Mouse (Mus musculus): ENCODE measurements around the gene Kcnq1. TPM values are rescaled to one million over a fixed set of nuclear protein-coding genes. Genes with fewer than 3 reads are reported as not detected.
A peak's percentile ranks its signal among the peaks of the same experiment; 100 is the strongest.

Gene Kcnq1
- polyA plus RNA-seq, 1 experiment from 2014 or later = 0.73 TPM

DNA sequence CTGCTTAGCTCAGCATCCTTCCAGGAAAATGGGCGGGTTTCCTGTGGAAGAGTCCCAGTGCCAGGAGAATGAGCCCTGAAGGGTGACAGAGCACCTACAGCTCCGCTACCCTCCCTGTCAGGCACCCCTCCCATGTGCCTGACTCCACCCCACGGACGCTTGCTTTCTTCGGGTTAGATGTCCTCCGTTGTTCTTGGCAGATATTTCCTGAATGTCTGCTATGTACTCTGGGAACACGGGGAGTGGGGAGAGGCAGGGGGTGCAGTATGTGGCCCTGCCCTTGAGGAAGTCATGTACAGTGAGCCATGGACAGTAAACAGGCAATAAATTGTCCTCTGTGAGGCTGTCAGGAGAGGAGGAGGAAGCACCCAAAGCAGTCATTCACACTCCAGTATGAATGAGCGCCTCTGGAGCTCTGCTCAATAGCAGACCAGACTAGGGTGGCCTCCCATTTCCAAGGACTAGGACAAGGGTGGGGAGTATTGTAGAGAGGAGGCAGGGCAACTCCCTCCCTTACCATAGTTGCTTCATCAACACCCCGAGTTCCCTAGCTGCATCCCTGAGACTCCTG lies 301.9 kb downstream of the Kcnq1 start:
- WGBS = 56% methylated on average over 9 of the region's 9 CpGs
- Histone ChIP-seq H3K27ac (peak overlapping the region; percentile 72), H3K27me3 (no peaks in the 10 kb centered on the region), H3K4me2 (replicated peaks) (no peak overlapping the region), H3K9ac (no peak overlapping the region), H3K9me3 (no peaks in the 10 kb centered on the region), H3K4me3 (no peak overlapping the region), H3K36me3 (no peaks in the 10 kb centered on the region), H3K4me1 (peaks cover 23% of the 10 kb centered on the region)
- ATAC-seq (ENCODE audit: insufficient number of reproducible peaks, insufficient read depth, low FRiP score, low TSS enrichment) = no peak; the same call in 1 of the 2 replicates

- Histone ChIP-seq H3K4me1 (peaks cover 23% of the 10 kb centered on the region), H3K9ac (no peak overlapping the region), H3K4me2 (replicated peaks) (no peak overlapping the region), H3K36me3 (no peaks in the 10 kb centered on the region), H3K4me3 (no peak overlapping the region), H3K27me3 (no peaks in the 10 kb centered on the region), H3K27ac (peak overlapping the region; percentile 72), H3K9me3 (no peaks in the 10 kb centered on the region)
- WGBS = 32% methylated on average over 13 of the region's 13 CpGs
- ATAC-seq (ENCODE audit: insufficient number of reproducible peaks, insufficient read depth, low FRiP score, low TSS enrichment) = peak; percentile 74; the same call in 1 of the 2 replicates
Observed at GRCm38 (mm10) chr7:143408615-143409021, 302.5 kb downstream of the Kcnq1 start.

DNA sequence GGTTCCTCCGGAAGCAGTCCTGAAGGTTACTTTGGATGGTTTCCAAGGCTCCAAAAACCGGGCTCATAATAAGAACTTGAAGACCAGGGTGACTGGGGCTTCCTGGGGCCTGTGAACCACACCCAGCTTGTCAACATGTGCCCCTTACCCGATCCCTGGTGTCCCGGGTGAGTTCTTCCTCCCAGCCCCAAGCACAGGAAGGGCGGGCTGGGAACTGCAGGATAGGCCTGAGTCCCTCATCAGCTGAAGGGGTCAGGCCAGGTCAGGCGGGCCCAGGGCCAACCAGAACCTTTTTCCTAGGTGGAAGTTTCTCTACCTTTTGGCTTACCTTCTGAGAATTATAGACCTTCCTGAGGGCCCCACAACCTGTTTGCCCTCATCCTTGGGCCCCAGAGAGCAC lies 306.4 kb downstream of the Kcnq1 start:
- WGBS = 71% methylated on average over 6 of the region's 6 CpGs
- no peak overlapping the region for H3K4me3 ChIP-seq
- no peak for ATAC-seq (ENCODE audit: insufficient number of reproducible peaks, insufficient read depth, low FRiP score, low TSS enrichment)
- H3K27ac ChIP-seq = no peak overlapping the region
- peaks cover 45% of the 10 kb centered on the region for H3K4me1 ChIP-seq
- no peaks in the 10 kb centered on the region for H3K36me3 ChIP-seq
- H3K27me3 ChIP-seq = no peaks in the 10 kb centered on the region
- H3K9ac ChIP-seq = no peak overlapping the region
- H3K4me2 ChIP-seq (replicated peaks) = no peak overlapping the region
- no peaks in the 10 kb centered on the region for H3K9me3 ChIP-seq

- no peak overlapping the region for H3K9ac ChIP-seq
- 12% methylated on average over 4 of the region's 4 CpGs for WGBS
- peaks cover 24% of the 10 kb centered on the region for H3K4me1 ChIP-seq
- no peak overlapping the region for H3K4me2 ChIP-seq (replicated peaks)
- ATAC-seq (ENCODE audit: insufficient number of reproducible peaks, insufficient read depth, low FRiP score, low TSS enrichment) = 0 out of 2 replicates have a peak, but pooled peaks have one; percentile 19
- H3K4me3 ChIP-seq = no peak overlapping the region
- no peaks in the 10 kb centered on the region for H3K9me3 ChIP-seq
- no peaks in the 10 kb centered on the region for H3K36me3 ChIP-seq
- peak overlapping the region; percentile 61 for H3K27ac ChIP-seq
- H3K27me3 ChIP-seq = no peaks in the 10 kb centered on the region; the same call in 1 of the 2 replicates
Observed at GRCm38 (mm10) chr7:143415070-143415469, 308.9 kb downstream of the Kcnq1 start.

- no peak overlapping the region for H3K4me3 ChIP-seq
- no peak overlapping the region for H3K4me2 ChIP-seq (replicated peaks)
- 46% methylated on average over 12 of the region's 12 CpGs for WGBS
- ATAC-seq (ENCODE audit: insufficient number of reproducible peaks, insufficient read depth, low FRiP score, low TSS enrichment) = no peak
- H3K9ac ChIP-seq = no peak overlapping the region
- H3K27me3 ChIP-seq = no peaks in the 10 kb centered on the region; the same call in 1 of the 2 replicates
- H3K27ac ChIP-seq = 0 out of 2 replicates have a peak overlapping the region, but pooled peaks have one; percentile 12
- no peaks in the 10 kb centered on the region for H3K36me3 ChIP-seq
- H3K9me3 ChIP-seq = no peaks in the 10 kb centered on the region
- peaks cover 24% of the 10 kb centered on the region for H3K4me1 ChIP-seq
Observed at GRCm38 (mm10) chr7:143416406-143416805, 310.2 kb downstream of the Kcnq1 start.

- Histone ChIP-seq H3K9ac (no peak overlapping the region), H3K4me1 (peaks cover 24% of the 10 kb centered on the region), H3K36me3 (no peaks in the 10 kb centered on the region), H3K27me3 (no peaks in the 10 kb centered on the region; the same call in 1 of the 2 replicates), H3K4me2 (replicated peaks) (no peak overlapping the region), H3K9me3 (no peaks in the 10 kb centered on the region), H3K27ac (no peak overlapping the region), H3K4me3 (no peak overlapping the region)
- 65% methylated on average over 5 of the region's 5 CpGs for WGBS
- ATAC-seq (ENCODE audit: insufficient number of reproducible peaks, insufficient read depth, low FRiP score, low TSS enrichment) = no peak
Observed at GRCm38 (mm10) chr7:143417875-143418274, 311.7 kb downstream of the Kcnq1 start.

DNA sequence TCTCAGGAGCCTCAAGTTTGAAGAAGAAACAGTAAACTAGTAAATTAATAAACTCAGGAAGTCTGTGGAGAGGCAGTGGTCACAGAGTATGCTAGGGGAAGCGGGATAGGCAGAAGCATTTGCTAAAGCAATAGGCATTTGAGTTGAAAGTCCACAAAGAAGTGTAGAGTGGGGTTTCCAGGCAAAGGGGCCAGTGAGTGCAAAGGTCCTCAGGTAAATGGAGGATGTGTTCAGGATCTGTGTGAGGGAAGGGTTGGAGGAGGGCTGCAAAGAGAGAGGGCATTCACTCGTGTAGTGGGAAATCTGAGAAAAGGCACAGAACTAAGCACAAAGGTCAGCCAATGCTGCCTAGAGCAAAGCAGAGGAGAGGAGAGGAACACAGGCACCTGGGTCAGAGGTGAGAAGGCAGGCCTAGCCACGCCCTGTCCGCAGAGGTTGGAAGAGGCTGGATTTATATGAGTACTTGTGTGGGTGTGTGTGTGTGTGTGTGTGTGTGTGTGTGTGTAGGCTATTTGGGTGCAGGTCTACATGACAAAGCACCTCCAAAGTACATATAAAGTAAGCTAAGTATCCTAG lies 313.5 kb downstream of the Kcnq1 start:
- no peaks in the 10 kb centered on the region; the same call in 1 of the 2 replicates for H3K27me3 ChIP-seq
- H3K4me1 ChIP-seq = peaks cover 21% of the 10 kb centered on the region
- H3K36me3 ChIP-seq = no peaks in the 10 kb centered on the region
- H3K9ac ChIP-seq = no peak overlapping the region
- 74% methylated on average over 4 of the region's 4 CpGs for WGBS
- H3K9me3 ChIP-seq = no peaks in the 10 kb centered on the region
- H3K4me3 ChIP-seq = no peak overlapping the region
- no peak for ATAC-seq (ENCODE audit: insufficient number of reproducible peaks, insufficient read depth, low FRiP score, low TSS enrichment)
- H3K27ac ChIP-seq = no peak overlapping the region
- H3K4me2 ChIP-seq (replicated peaks) = no peak overlapping the region

GRCm38 (mm10) chr7:143428142-143428813 lies 322.1 kb downstream of the Kcnq1 start:
- Histone ChIP-seq H3K4me2 (replicated peaks) (no peak overlapping the region), H3K27me3 (no peaks in the 10 kb centered on the region), H3K9ac (no peak overlapping the region), H3K9me3 (no peaks in the 10 kb centered on the region), H3K4me3 (no peak overlapping the region), H3K27ac (no peak overlapping the region), H3K4me1 (0 out of 2 replicates have a peak, but pooled peaks cover 3% of the 10 kb centered on the region), H3K36me3 (no peaks in the 10 kb centered on the region)
- 64% methylated on average over 23 of the region's 23 CpGs for WGBS
- ATAC-seq (ENCODE audit: insufficient number of reproducible peaks, insufficient read depth, low FRiP score, low TSS enrichment) = no peak

DNA sequence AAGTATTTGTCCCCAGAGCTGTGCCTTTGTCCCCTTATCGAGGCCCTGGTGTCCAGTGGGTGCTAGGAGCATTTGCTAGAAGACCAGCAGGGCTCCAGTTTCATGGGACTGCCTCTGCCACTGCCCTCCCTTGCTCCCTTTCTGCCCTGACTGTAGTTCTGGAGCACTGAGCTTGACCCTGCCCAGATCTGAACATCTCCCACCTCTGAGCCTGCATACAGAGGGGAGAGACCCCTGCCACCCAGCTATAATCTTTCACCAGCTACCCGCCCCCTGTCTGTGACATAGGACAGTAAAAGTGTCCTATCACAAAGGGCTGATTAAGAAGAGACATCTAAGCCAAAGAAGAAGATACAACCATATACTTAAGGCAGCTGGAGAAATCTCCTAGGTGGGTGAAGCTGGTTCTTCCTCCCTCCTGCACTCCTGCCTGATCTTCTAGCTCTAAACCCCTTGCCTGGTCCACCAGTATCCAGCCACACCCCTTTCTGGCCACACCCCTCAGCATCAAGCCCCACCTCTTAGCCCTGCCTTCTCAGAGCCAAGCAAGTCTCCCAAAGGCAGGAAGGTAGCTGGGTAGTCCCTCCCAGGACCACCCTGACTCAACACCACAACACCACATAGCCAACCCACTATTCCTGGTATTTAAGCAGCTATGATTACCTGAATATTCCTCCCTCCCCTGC lies 322.8 kb downstream of the Kcnq1 start:
- ATAC-seq (ENCODE audit: insufficient number of reproducible peaks, insufficient read depth, low FRiP score, low TSS enrichment) = no peak
- WGBS = 59% methylated on average over 2 of the region's 2 CpGs
- no peaks in the 10 kb centered on the region for H3K36me3 ChIP-seq
- no peak overlapping the region for H3K4me3 ChIP-seq
- no peak overlapping the region for H3K9ac ChIP-seq
- no peak overlapping the region for H3K4me2 ChIP-seq (replicated peaks)
- no peaks in the 10 kb centered on the region for H3K27me3 ChIP-seq
- H3K9me3 ChIP-seq = no peaks in the 10 kb centered on the region
- 0 out of 2 replicates have a peak, but pooled peaks cover 3% of the 10 kb centered on the region for H3K4me1 ChIP-seq
- H3K27ac ChIP-seq = no peak overlapping the region

GRCm38 (mm10) chr7:143432631-143433030 lies 326.5 kb downstream of the Kcnq1 start:
- 0 out of 2 replicates have a peak, but pooled peaks cover 3% of the 10 kb centered on the region for H3K4me1 ChIP-seq
- no peaks in the 10 kb centered on the region for H3K27me3 ChIP-seq
- H3K4me3 ChIP-seq = no peak overlapping the region
- H3K36me3 ChIP-seq = no peaks in the 10 kb centered on the region
- H3K27ac ChIP-seq = no peak overlapping the region
- no peaks in the 10 kb centered on the region for H3K9me3 ChIP-seq
- H3K4me2 ChIP-seq (replicated peaks) = no peak overlapping the region
- no peak for ATAC-seq (ENCODE audit: insufficient number of reproducible peaks, insufficient read depth, low FRiP score, low TSS enrichment)
- 62% methylated on average over 1 of the region's 1 CpGs for WGBS
- H3K9ac ChIP-seq = no peak overlapping the region

- Histone ChIP-seq H3K4me3 (no peak overlapping the region), H3K27ac (no peak overlapping the region), H3K9me3 (no peaks in the 10 kb centered on the region), H3K4me1 (peaks cover 4% of the 10 kb centered on the region), H3K4me2 (replicated peaks) (no peak overlapping the region), H3K36me3 (no peaks in the 10 kb centered on the region), H3K9ac (no peak overlapping the region), H3K27me3 (no peaks in the 10 kb centered on the region)
- ATAC-seq (ENCODE audit: insufficient number of reproducible peaks, insufficient read depth, low FRiP score, low TSS enrichment) = no peak
- 67% methylated on average over 7 of the region's 7 CpGs for WGBS
Observed at GRCm38 (mm10) chr7:143433331-143433730, 327.2 kb downstream of the Kcnq1 start.

Measured in embryonic facial prominence, embryonic 12.5 days (tissue).